Mouse (Mus musculus) E14TG2a.4 (cell line): ENCODE data around the gene Myh3.
"Not testable (repeated sequence)": the region's sequence is repeated elsewhere in the genome, so short reads cannot be mapped to it uniquely, and the experiment has no call there.

Source experiments
- H3K27me3 ChIP-seq: 2 replicates; pipeline ENCODE4 v1.6.1; 2014; ENCODE audit warnings: low read length, control low read depth; ENCODE audit not compliant: insufficient read depth
- H3K36me3 ChIP-seq: 2 replicates; pipeline ENCODE4 v1.6.1; 2014; ENCODE audit warnings: low read length, control low read depth; ENCODE audit not compliant: insufficient read depth
- H3K4me1 ChIP-seq: replicated peaks from 2 replicates; pipeline ENCODE4 v1.6.1; 2014; ENCODE audit warnings: low read depth, low read length, control low read depth
- H3K4me3 ChIP-seq: replicated peaks from 2 replicates; pipeline ENCODE4 v1.5.1; 2014; ENCODE audit warnings: mild to moderate bottlenecking, low read length
- H3K9me3 ChIP-seq: 2 replicates; pipeline ENCODE4 v1.6.1; 2014; ENCODE audit warnings: low read length, control low read depth
- CTCF ChIP-seq: conservative IDR thresholded peaks from 2 replicates; pipeline ENCODE4 v1.5.1; 2014; ENCODE audit warnings: low read length
- NANOG ChIP-seq: IDR thresholded peaks from 2 replicates; pipeline ENCODE4 v1.6.1; 2014; ENCODE audit warnings: borderline replicate concordance, low read length, mixed read lengths
- POU5F1 ChIP-seq: IDR thresholded peaks from 2 replicates; pipeline ENCODE4 v1.6.1; 2014; ENCODE audit warnings: low read length, borderline replicate concordance

Gene Myh3

GRCm38 (mm10) chr11:67081125-67081649 lies 3.1 kb downstream of the Myh3 start:
- Histone ChIP-seq H3K36me3 (no peaks in the 10 kb centered on the region), H3K4me3 (no peak overlapping the region), H3K4me1 (peaks cover 48% of the 10 kb centered on the region), H3K9me3 (no peaks in the 10 kb centered on the region), H3K27me3 (peaks cover 50% of the 10 kb centered on the region)
- TF ChIP-seq CTCF (no peak), POU5F1 (no peak), NANOG (no peak)

GRCm38 (mm10) chr11:67082188-67082587 lies 4.1 kb downstream of the Myh3 start:
- Histone ChIP-seq H3K36me3 (no peaks in the 10 kb centered on the region), H3K4me3 (no peak overlapping the region), H3K27me3 (peaks cover 50% of the 10 kb centered on the region), H3K4me1 (peaks cover 48% of the 10 kb centered on the region), H3K9me3 (no peaks in the 10 kb centered on the region)
- TF ChIP-seq NANOG (no peak), POU5F1 (no peak), CTCF (no peak)

DNA sequence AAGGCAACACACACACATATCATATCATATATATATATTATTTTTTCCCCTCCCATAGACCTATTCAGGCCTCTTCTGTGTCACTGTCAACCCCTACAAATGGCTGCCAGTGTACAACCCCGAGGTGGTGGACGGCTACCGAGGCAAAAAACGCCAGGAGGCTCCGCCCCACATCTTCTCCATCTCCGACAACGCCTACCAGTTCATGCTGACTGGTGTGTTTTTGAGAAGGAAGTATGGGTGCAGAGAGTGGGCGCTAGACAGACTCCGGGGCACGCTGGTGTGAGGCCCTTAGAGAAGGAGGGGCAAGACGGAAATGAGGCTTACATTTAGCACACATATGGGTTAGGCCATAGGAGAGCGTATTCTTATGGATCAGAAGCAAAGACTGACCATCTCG lies 4.7 kb downstream of the Myh3 start:
- no peak for TF ChIP-seq POU5F1
- no peak for TF ChIP-seq CTCF
- TF ChIP-seq NANOG, result no peak
- Histone ChIP-seq H3K36me3 (no peaks in the 10 kb centered on the region), H3K4me1 (peaks cover 48% of the 10 kb centered on the region), H3K4me3 (no peak overlapping the region), H3K9me3 (no peaks in the 10 kb centered on the region), H3K27me3 (peaks cover 51% of the 10 kb centered on the region)

GRCm38 (mm10) chr11:67083239-67083638 lies 5.1 kb downstream of the Myh3 start:
- Histone ChIP-seq H3K9me3 (no peaks in the 10 kb centered on the region), H3K36me3 (no peaks in the 10 kb centered on the region), H3K4me3 (no peak overlapping the region), H3K4me1 (peaks cover 48% of the 10 kb centered on the region), H3K27me3 (peaks cover 49% of the 10 kb centered on the region)
- TF ChIP-seq CTCF (no peak), NANOG (no peak), POU5F1 (no peak)

GRCm38 (mm10) chr11:67083712-67084340 lies 5.7 kb downstream of the Myh3 start:
- peak; percentile 51 for TF ChIP-seq CTCF
- TF ChIP-seq POU5F1, result no peak
- Histone ChIP-seq H3K4me3 (peak overlapping the region; percentile 63), H3K36me3 (no peaks in the 10 kb centered on the region), H3K4me1 (peaks cover 48% of the 10 kb centered on the region), H3K27me3 (peaks cover 47% of the 10 kb centered on the region), H3K9me3 (no peaks in the 10 kb centered on the region)

DNA sequence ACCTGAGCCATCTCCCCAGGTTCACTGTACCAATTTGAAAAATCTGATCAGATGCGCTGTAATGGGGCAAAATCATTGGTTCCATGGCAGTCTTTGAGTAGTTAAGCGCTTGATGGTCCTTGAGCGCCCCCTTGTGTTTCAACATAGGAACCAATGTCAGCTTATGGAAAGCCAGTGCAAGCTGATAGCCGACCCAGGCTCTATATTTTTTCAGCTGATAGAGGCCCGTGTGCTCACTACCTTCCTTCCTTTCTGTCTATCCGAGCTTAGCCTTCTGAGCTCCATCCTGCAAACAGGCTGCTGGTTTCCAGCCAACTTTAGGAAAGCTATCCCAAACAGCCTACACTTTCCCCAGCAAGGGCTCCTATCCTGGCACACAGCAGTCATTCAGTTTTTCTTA lies 7.4 kb downstream of the Myh3 start:
- peaks cover 39% of the 10 kb centered on the region for H3K4me1 ChIP-seq
- H3K36me3 ChIP-seq, result no peaks in the 10 kb centered on the region
- peaks cover 47% of the 10 kb centered on the region for H3K27me3 ChIP-seq
- TF ChIP-seq CTCF (peak; percentile 82), POU5F1 (no peak), NANOG (no peak)
- no peaks in the 10 kb centered on the region for H3K9me3 ChIP-seq
- H3K4me3 ChIP-seq, result no peak overlapping the region

GRCm38 (mm10) chr11:67086467-67087164 lies 8.5 kb downstream of the Myh3 start:
- H3K4me3 ChIP-seq, result no peak overlapping the region
- TF ChIP-seq POU5F1, result no peak
- no peak for TF ChIP-seq CTCF
- no peak for TF ChIP-seq NANOG
- H3K36me3 ChIP-seq, result no peaks in the 10 kb centered on the region
- peaks cover 52% of the 10 kb centered on the region for H3K27me3 ChIP-seq
- peaks cover 30% of the 10 kb centered on the region for H3K4me1 ChIP-seq
- H3K9me3 ChIP-seq, result no peaks in the 10 kb centered on the region

DNA sequence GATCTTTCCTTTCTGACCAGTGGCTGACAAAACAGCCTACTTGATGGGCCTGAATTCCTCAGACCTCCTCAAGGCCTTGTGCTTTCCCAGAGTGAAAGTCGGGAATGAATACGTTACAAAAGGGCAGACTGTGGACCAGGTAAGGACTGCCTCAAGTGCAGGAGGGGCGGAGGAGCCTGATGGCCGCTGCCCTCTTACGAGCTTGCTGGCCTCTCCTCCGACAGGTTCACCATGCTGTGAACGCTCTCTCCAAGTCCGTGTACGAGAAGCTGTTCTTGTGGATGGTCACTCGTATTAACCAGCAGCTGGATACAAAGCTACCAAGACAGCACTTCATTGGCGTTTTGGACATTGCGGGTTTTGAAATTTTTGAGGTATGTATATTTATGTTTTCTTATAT lies 9.1 kb downstream of the Myh3 start:
- TF ChIP-seq NANOG (no peak), CTCF (no peak), POU5F1 (no peak)
- no peaks in the 10 kb centered on the region for H3K36me3 ChIP-seq

DNA sequence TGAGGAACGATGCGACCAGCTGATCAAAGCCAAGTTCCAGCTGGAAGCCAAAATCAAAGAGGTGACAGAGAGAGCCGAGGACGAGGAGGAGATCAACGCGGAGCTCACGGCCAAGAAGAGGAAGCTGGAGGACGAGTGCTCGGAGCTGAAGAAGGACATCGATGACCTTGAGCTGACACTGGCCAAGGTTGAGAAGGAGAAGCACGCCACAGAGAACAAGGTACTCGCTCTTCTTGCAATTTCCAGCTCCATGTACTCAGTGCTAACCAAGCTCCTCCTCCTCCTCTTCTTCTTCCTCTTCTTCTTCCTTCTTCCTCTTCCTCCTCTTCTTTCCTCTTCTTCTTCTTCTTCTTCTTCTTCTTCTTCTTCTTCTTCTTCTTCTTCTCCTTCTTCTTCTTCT lies 14.3 kb downstream of the Myh3 start:
- not testable (repeated sequence) for H3K36me3 ChIP-seq, H3K9me3 ChIP-seq, H3K4me3 ChIP-seq
- Histone ChIP-seq H3K27me3 (peaks cover 60% of the 10 kb centered on the region), H3K4me1 (peaks cover 21% of the 10 kb centered on the region)

More for the DNA sequence above, 9.1 kb downstream of the Myh3 start:
- no peaks in the 10 kb centered on the region for H3K9me3 ChIP-seq
- H3K27me3 ChIP-seq, result peaks cover 53% of the 10 kb centered on the region
- H3K4me3 ChIP-seq, result no peak overlapping the region
- H3K4me1 ChIP-seq, result peaks cover 26% of the 10 kb centered on the region
